Mouse (Mus musculus) heart, adult 2 months (tissue): Measurements from ENCODE around the gene Baz2b. TPM values are rescaled to one million over a fixed set of nuclear protein-coding genes. Genes with fewer than 3 reads are reported as not detected.

Experiments used
- DNase-seq, 2 experiments: peaks; one replicate each; pipeline ENCODE4 v3.0.0; 2021
- H3K27ac ChIP-seq: fragments of 200-600 bp; 2 replicates; pipeline ENCODE4 v1.8.1; 2022
- H3K27me3 ChIP-seq: fragments of 200-500 bp; 2 replicates; pipeline ENCODE4 v1.6.1; 2012; ENCODE audit warnings: mild to moderate bottlenecking, low read length, inconsistent platforms, mixed read lengths; ENCODE audit not compliant: control insufficient read depth, insufficient read depth
- H3K36me3 ChIP-seq: fragments of 200-500 bp; 2 replicates; pipeline ENCODE4 v1.6.1; 2012; ENCODE audit warnings: low read length, inconsistent platforms; ENCODE audit not compliant: control insufficient read depth, insufficient read depth
- H3K4me1 ChIP-seq: fragments of 200-500 bp; 2 replicates; pipeline ENCODE4 v1.6.1; 2011; ENCODE audit warnings: low read length; ENCODE audit not compliant: control insufficient read depth, insufficient read depth
- H3K4me3 ChIP-seq: fragments of 200-600 bp; 2 replicates; pipeline ENCODE4 v1.8.1; 2022
- H3K79me2 ChIP-seq: fragments of 200-500 bp; replicated peaks from 2 replicates; pipeline ENCODE4 v1.6.1; 2012; ENCODE audit warnings: mild to moderate bottlenecking, inconsistent platforms, low read length, moderate library complexity, mixed read lengths; ENCODE audit not compliant: control insufficient read depth, insufficient read depth
- H3K9ac ChIP-seq: fragments of 200-500 bp; 2 replicates; pipeline ENCODE4 v1.6.1; 2012; ENCODE audit warnings: low read depth, mild to moderate bottlenecking, control low read depth, inconsistent platforms, low read length, mixed read lengths
- CTCF ChIP-seq: fragments of 200-600 bp; IDR thresholded peaks from 2 replicates; pipeline ENCODE4 v1.8.1; 2022; ENCODE audit warnings: antibody characterized with exemption, mild to moderate bottlenecking, moderate library complexity
- EP300 ChIP-seq: fragments of 200-500 bp; IDR thresholded peaks from 2 replicates; pipeline ENCODE4 v1.6.1; 2011; ENCODE audit warnings: low read depth, low read length, control low read depth; ENCODE audit not compliant: insufficient read depth
- POLR2A ChIP-seq: fragments of 200-500 bp; IDR thresholded peaks from 2 replicates; pipeline ENCODE4 v1.6.1; 2011; ENCODE audit warnings: mild to moderate bottlenecking, low read depth, low read length, control low read depth; ENCODE audit not compliant: insufficient read depth
- WGBS: fragments of 180-500 bp; shearing (Covaris S2); methylation state at CpG from one replicate; pipeline ENCODE4 v1.1.7; 2018; 5-methylcytosine and 5-hydroxymethylcytosine counted together
- intact Hi-C: fragments of 180-260 bp; cut with DNase I; formaldehyde crosslinking; loops from one replicate; pipeline ENCODE4 v1.15.1; 2025
- polyA plus RNA-seq: library from polyadenylated mRNA; depleted of rRNA; stranded (reverse); fragments of >200 nt; gene quantifications from 2 replicates; pipeline ENCODE4 v1.2.3, GENCODE M21; 2012
- total RNA-seq, 2 experiments: library from RNA; stranded (reverse); gene quantifications; 2 replicates each; pipeline ENCODE4 v1.2.3; 2021

The Baz2b gene
- total and polyA plus RNA-seq, 3 experiments = 12.8 to 39.5 (median 39.5) TPM

DNA sequence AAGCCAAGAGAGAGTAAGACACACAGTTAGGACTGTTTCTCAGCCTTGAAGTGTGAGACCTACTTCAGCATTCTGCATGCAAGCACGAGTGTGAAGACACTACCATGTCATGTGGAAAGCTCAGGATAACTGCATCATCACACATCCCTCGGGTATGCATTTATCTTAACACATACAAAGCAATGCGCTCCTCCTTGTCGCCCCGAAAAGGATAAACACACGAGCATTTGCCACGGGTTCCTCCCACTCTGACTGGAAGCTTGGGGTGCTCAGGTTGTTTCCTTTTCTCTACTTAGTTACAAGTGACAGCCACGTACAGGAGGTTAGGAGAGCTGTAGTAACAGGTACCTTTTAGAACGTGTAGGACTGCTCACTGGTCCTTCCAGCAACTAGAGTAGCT is 91.8 kb downstream of the Baz2b start:
- no peak overlapping the region for H3K4me3 ChIP-seq
- 34% methylated on average over 9 of the region's 9 CpGs for WGBS
- intact Hi-C loops = no loop called here
- H3K9ac ChIP-seq = peak overlapping the region; percentile 9
- TF ChIP-seq CTCF = no peak
- TF ChIP-seq EP300 = no peak
- no peak for TF ChIP-seq POLR2A
- H3K27me3 ChIP-seq = no peaks in the 10 kb centered on the region
- H3K4me1 ChIP-seq = peaks cover 20% of the 10 kb centered on the region
- DNase-seq = no peak
- no peak overlapping the region for H3K27ac ChIP-seq
- peaks cover 25% of the 10 kb centered on the region for H3K36me3 ChIP-seq
- H3K79me2 ChIP-seq = peaks cover 13% of the 10 kb centered on the region

DNA sequence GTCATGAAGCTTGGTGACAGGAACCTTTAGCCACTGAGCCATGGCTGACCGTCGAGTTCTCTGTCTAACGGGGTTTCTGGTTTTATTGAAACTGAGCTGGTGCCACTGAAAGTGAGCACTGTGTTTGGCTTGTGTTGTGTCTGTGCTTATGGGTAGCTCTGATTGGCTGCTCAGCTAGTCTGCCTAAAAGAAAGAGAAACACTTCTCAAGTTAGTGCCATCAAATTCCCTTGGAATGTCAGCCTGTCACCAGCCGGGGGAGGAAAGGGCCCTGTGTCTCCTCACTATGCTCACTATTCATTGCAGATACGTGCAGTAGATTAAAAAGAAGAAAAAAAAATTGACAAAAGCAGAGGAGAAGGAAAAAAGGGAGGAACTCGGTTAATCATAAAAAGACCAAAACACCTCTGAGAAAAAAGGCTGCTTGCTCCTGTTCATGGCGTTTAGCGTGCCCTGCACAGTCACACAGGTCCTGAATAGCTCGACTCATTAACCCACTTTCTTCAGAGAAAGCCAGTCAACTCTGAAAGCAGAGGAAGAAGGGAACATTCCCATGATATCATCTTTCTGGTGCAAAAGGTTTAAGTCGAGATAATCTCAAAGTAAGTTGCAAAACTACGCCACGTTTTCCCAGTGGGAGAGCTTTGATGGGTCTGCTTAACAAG is 93.6 kb downstream of the Baz2b start:
- no peak overlapping the region for H3K4me3 ChIP-seq
- no peaks in the 10 kb centered on the region for H3K27me3 ChIP-seq
- peaks cover 12% of the 10 kb centered on the region for H3K79me2 ChIP-seq
- H3K36me3 ChIP-seq = peaks cover 14% of the 10 kb centered on the region
- no peak overlapping the region for H3K27ac ChIP-seq
- 60% methylated on average over 12 of the region's 12 CpGs for WGBS
- no peak for TF ChIP-seq CTCF
- no peak for TF ChIP-seq POLR2A
- TF ChIP-seq EP300 = no peak
- H3K4me1 ChIP-seq = peaks cover 15% of the 10 kb centered on the region
- intact Hi-C loops = no loop called here
- no peak for DNase-seq
- no peak overlapping the region for H3K9ac ChIP-seq

DNA sequence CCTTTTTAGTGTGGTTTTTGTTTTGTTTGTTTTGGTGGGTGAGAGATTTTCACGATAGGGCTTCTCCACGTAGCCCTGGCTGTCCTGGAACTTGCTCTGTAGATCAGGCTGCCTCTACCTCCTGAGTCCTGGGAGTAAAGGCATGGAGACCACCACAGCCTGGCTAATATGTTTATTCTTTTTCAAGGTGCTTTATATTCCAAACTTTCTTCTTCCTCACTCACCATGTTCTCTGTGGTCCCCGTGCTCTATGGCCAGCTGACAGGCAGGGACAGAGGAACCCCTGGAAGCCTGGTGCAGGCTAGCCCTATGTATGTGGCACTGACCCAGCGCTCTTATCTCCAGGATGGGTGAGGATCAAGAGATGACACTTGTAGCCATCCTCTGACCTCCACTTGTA is 94.7 kb downstream of the Baz2b start:
- no peak for TF ChIP-seq POLR2A
- TF ChIP-seq EP300 = no peak
- no peak for TF ChIP-seq CTCF

DNA sequence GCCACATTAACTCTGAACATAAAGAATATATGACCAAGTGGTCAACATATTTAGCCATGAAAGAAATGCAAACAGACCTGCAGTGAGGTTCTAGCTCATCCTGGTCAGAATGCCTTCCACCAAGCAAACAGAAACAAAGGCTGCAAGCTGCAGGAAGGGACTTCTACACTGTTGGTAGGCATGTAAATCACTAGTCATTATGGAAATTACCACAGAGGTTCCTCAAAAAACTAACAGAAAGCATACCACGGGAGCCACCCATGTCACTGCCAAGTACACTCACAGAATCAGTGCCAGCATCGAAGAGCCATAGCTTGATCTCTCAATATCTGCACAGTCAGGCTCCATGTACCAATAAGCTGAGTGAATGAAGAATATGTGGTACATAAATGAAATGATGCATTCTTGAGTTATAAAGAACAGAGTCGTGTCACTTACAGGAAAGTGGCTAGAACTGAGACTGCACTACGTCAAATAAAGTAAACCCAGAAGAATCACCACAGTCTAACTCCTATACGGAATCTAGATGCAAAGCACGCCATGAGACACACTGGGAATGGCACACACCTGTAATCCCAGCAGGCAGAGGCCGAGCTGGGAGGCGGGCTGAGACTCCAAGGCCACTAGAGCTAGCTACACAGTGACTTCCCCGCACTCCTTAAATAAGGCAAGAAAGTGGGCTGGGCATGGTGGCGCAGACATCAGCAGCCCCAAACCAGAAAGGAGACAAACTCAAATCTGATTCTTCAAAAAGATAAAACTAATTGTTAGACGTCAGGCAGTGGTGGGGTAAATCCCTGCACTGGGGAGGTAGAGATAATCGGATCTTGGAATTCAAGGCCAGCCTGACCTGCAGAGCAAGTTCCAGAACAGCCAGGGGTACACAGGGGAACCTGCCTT is 95.7 kb downstream of the Baz2b start:
- Histone ChIP-seq H3K79me2 (peaks cover 12% of the 10 kb centered on the region), H3K4me1 (peaks cover 9% of the 10 kb centered on the region)

More for the DNA sequence above, 94.7 kb downstream of the Baz2b start:
- intact Hi-C loops = no loop called here
- Histone ChIP-seq H3K79me2 (peaks cover 12% of the 10 kb centered on the region), H3K36me3 (peaks cover 5% of the 10 kb centered on the region; the same call in 1 of the 2 replicates), H3K27ac (no peak overlapping the region), H3K9ac (no peak overlapping the region), H3K27me3 (no peaks in the 10 kb centered on the region), H3K4me3 (no peak overlapping the region), H3K4me1 (peaks cover 10% of the 10 kb centered on the region)
- no peak for DNase-seq
- 81% methylated on average over 4 of the region's 4 CpGs for WGBS

DNA sequence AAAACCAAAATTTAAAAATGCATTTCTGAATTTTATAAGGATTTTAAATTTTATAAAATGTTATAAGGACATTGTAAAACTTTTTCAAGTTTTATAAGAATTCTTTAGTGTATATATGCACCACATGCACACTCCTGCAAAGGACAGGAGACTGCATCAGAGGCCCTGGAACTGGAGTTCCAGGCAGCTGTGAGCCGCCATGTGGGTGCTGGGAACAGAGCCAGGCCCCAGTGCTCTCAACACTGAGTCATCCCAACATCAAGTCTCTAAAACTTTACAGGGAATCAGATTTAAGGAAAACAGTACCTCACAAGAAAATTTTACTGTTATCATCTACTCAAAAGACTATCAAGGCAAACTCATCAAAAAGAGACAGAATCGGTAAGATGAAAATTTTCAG is 97.5 kb downstream of the Baz2b start:
- Histone ChIP-seq H3K4me1 (peaks cover 5% of the 10 kb centered on the region), H3K27me3 (no peaks in the 10 kb centered on the region), H3K4me3 (no peak overlapping the region), H3K9ac (no peak overlapping the region), H3K79me2 (peaks cover 7% of the 10 kb centered on the region), H3K27ac (no peak overlapping the region), H3K36me3 (no peaks in the 10 kb centered on the region)
- intact Hi-C loops = no loop called here
- DNase-seq = no peak
- WGBS = 76% methylated on average over 2 of the region's 2 CpGs
- TF ChIP-seq EP300 (no peak), CTCF (no peak), POLR2A (no peak)

More for the DNA sequence above, 95.7 kb downstream of the Baz2b start:
- Histone ChIP-seq H3K4me3 (no peak overlapping the region), H3K27ac (no peak overlapping the region), H3K36me3 (peaks cover 2% of the 10 kb centered on the region; the same call in 1 of the 2 replicates), H3K9ac (no peak overlapping the region), H3K27me3 (no peaks in the 10 kb centered on the region)
- WGBS = 82% methylated on average over 12 of the region's 12 CpGs
- TF ChIP-seq EP300 (no peak), POLR2A (no peak), CTCF (no peak)
- intact Hi-C loops = no loop called here
- no peak for DNase-seq

DNA sequence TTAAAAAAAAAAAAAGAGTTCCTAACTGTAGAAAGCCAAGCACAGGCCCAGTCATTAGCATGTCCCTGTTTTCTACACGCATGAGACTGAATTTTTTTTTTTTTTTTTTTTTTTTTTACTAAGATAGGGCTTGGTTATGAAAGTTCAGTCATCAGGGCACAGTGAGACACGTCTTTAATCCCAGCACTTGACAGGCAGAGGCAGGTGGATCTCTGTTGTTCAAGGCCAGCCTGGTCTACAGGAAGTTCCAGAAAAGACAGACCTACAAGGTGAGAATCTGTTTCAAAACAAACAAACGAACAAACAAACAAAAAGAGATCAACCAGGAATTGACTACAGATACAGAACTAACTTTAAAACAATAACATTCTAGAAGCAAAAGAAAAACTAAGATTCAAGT is 100.6 kb downstream of the Baz2b start:
- intact Hi-C loops = no loop called here
- 70% methylated on average over 3 of the region's 3 CpGs for WGBS
- TF ChIP-seq EP300 (no peak), POLR2A (no peak), CTCF (no peak)

More for the DNA sequence above, 100.6 kb downstream of the Baz2b start:
- DNase-seq = no peak
- H3K79me2 ChIP-seq = peaks cover 6% of the 10 kb centered on the region; the same call in 1 of the 2 replicates
- no peak overlapping the region for H3K9ac ChIP-seq
- H3K27me3 ChIP-seq = no peaks in the 10 kb centered on the region
- no peak overlapping the region for H3K4me3 ChIP-seq
- H3K36me3 ChIP-seq = no peaks in the 10 kb centered on the region
- no peak overlapping the region for H3K27ac ChIP-seq
- peaks cover 3% of the 10 kb centered on the region for H3K4me1 ChIP-seq
